Mouse (Mus musculus) kidney, embryonic 14.5 days (tissue): Measurements from ENCODE around the gene Myadml2. TPM values are rescaled to one million over a fixed set of nuclear protein-coding genes. Genes with fewer than 3 reads are reported as not detected.

Experiments
- ATAC-seq: fragments of 200-750 bp; cut with Nextera tagmentation; 2 replicates; pipeline ENCODE4 v1.8.0; 2017; ENCODE audit warnings: moderate number of reproducible peaks, mild to moderate bottlenecking, moderate TSS enrichment, moderate library complexity; ENCODE audit not compliant: low FRiP score, low TSS enrichment
- H3K27ac ChIP-seq: fragments of 300-500 bp; sonication (generic); 2 replicates; pipeline ENCODE4 v1.5.1; 2014; ENCODE audit warnings: low read depth, mild to moderate bottlenecking, low read length, moderate library complexity, mixed read lengths
- H3K27me3 ChIP-seq: fragments of 300-500 bp; sonication (generic); 2 replicates; pipeline ENCODE4 v1.6.1; 2014; ENCODE audit warnings: mild to moderate bottlenecking, low read length; ENCODE audit not compliant: control insufficient read depth, insufficient read depth
- H3K36me3 ChIP-seq: fragments of 300-500 bp; sonication (generic); 2 replicates; pipeline ENCODE4 v1.6.1; 2014; ENCODE audit warnings: low read length, mixed read lengths; ENCODE audit not compliant: control insufficient read depth, insufficient read depth
- H3K4me1 ChIP-seq: fragments of 300-500 bp; sonication (generic); 2 replicates; pipeline ENCODE4 v1.6.1; 2014; ENCODE audit warnings: low read length, mixed read lengths; ENCODE audit not compliant: control insufficient read depth, insufficient read depth
- H3K4me2 ChIP-seq: fragments of 300-500 bp; sonication (generic); replicated peaks from 2 replicates; pipeline ENCODE4 v1.6.1; 2014; ENCODE audit warnings: low read depth, mild to moderate bottlenecking, low read length
- H3K4me3 ChIP-seq: fragments of 300-500 bp; sonication (generic); 2 replicates; pipeline ENCODE4 v1.5.1; 2014; ENCODE audit warnings: mild to moderate bottlenecking, low read length
- H3K9ac ChIP-seq: fragments of 300-500 bp; sonication (generic); 2 replicates; pipeline ENCODE4 v1.6.1; 2014; ENCODE audit warnings: low read depth, mild to moderate bottlenecking, low read length, moderate library complexity
- H3K9me3 ChIP-seq: fragments of 300-500 bp; sonication (generic); 2 replicates; pipeline ENCODE4 v1.6.1; 2016; ENCODE audit warnings: low read length; ENCODE audit not compliant: control insufficient read depth
- WGBS: fragments of 180-500 bp; shearing (Covaris S2); extraction: QIAGEN DNeasy Blood & Tissue Kit; methylation state at CpG from one replicate; pipeline ENCODE4 v1.1.7; 2014; 5-methylcytosine and 5-hydroxymethylcytosine counted together
- polyA plus RNA-seq: library from polyadenylated mRNA; unstranded; fragments of >200 nt; fragmentation: Nextera tagmentation; extraction: Ambion mirVana; gene quantifications from 2 replicates; pipeline ENCODE4 v1.2.1, GENCODE M21; 2014

The Myadml2 gene
- polyA plus RNA-seq, 1 experiment from 2014 or later = not detected

DNA sequence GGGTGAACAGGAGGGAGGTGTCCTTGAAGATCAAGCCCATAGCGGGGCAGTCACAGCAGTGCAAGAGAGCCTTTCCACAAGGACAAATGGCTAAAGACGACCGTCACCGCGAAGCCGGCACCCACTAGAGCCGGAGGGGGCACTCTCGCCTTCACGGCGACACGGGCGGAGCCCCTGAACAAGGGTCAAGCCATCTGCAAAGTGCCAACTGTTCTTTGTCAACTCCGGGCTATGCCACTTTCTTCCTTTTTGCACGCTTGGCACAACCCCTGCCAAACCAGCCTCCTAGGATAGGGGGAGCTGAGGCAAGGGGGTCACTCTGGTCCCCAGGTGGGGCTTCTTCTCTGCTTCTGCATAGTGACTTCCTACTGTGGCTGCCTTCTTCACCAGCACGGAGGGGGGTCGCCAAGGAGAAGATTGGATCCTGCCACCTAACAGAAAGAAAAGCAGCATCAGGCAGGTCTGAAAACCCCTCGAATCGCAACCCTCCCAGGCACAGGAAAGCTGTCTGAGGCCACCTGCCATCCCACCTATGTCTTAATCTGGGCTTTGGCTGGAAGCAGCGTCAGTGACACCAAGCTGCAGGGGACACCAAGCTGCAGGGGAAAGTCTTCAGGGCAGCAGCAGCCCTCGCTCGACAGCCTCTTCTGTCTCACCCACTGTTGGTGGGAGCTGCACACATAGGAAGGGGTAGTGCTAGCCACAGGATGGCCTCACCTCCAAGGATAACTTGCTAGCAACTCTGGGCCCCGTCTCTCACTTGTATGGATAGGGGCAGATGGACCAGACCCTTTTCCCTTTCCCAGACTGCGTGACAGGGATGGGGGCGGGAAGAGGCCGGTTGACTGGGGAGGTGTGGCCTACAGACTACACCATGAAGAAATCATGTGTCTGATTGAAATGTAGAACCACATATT is 29.1 kb downstream of the Myadml2 start:
- H3K4me1 ChIP-seq = peaks cover 13% of the 10 kb centered on the region
- peaks cover 49% of the 10 kb centered on the region for H3K36me3 ChIP-seq
- 94% methylated on average over 25 of the region's 25 CpGs for WGBS
- H3K4me3 ChIP-seq = no peak overlapping the region
- no peak overlapping the region; the same call in 1 of the 2 replicates for H3K27ac ChIP-seq
- H3K27me3 ChIP-seq = no peaks in the 10 kb centered on the region
- ATAC-seq = no peak
- no peak overlapping the region for H3K4me2 ChIP-seq
- no peak overlapping the region for H3K9ac ChIP-seq
- H3K9me3 ChIP-seq = no peaks in the 10 kb centered on the region

- H3K27me3 ChIP-seq = no peaks in the 10 kb centered on the region
- H3K4me1 ChIP-seq = peaks cover 11% of the 10 kb centered on the region
- peak within 1 kb of the TSS; percentile 82 for H3K4me3 ChIP-seq
- peak within 1 kb of the TSS; percentile 11; the same call in 1 of the 2 replicates for H3K27ac ChIP-seq
- ATAC-seq = peak; percentile 95
- no peaks in the 10 kb centered on the region for H3K9me3 ChIP-seq
- peak within 1 kb of the TSS; percentile 89 for H3K4me2 ChIP-seq
- WGBS = under 1% methylated on average over 56 of the region's 56 CpGs
- H3K36me3 ChIP-seq = peaks cover 49% of the 10 kb centered on the region
- peak within 1 kb of the TSS; percentile 77 for H3K9ac ChIP-seq
These were observed 30.3 kb downstream of the Myadml2 start, which contains the start of gene Pcyt2 for GRCm38 (mm10) chr11:120617519-120618112. Gene Pcyt2, minus strand, starts transcription at chr11:120617936.

- Histone ChIP-seq H3K36me3 (peaks cover 43% of the 10 kb centered on the region), H3K4me3 (peak overlapping the region; percentile 82), H3K4me1 (peaks cover 11% of the 10 kb centered on the region), H3K4me2 (peak overlapping the region; percentile 89), H3K9me3 (no peaks in the 10 kb centered on the region), H3K27me3 (no peaks in the 10 kb centered on the region), H3K9ac (peak overlapping the region; percentile 77; the same call in 1 of the 2 replicates), H3K27ac (no peak overlapping the region)
- 49% methylated on average over 4 of the region's 4 CpGs for WGBS
- ATAC-seq = no peak
These were observed 31.2 kb downstream of the Myadml2 start for GRCm38 (mm10) chr11:120616617-120617294.

GRCm38 (mm10) chr11:120615606-120616203 is 32.3 kb downstream of the Myadml2 start:
- WGBS = 94% methylated on average over 11 of the region's 11 CpGs
- no peak overlapping the region for H3K4me3 ChIP-seq
- no peak overlapping the region for H3K9ac ChIP-seq
- H3K27ac ChIP-seq = no peak overlapping the region
- no peak overlapping the region for H3K4me2 ChIP-seq
- peaks cover 43% of the 10 kb centered on the region for H3K36me3 ChIP-seq
- H3K27me3 ChIP-seq = no peaks in the 10 kb centered on the region
- ATAC-seq = no peak
- H3K4me1 ChIP-seq = peaks cover 11% of the 10 kb centered on the region
- no peaks in the 10 kb centered on the region for H3K9me3 ChIP-seq

DNA sequence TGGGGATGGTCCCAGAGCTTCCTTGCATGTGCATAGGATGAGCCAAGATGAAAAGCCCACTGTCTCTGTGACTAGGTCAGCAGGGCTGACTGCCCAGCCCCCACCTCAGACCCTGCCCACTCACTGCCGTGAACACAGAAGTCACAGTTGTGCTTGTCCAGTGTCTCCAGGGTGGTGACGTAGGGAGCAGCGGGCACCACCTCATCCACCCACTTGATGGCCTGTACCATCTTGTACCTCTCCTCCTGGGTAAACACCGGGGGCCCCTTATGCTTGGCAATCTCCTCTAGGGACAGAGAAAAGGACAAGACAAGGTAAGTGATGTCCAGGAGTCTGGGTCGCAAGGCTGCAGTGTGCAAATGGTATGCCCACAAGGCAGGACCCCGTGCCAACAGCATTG is 32.8 kb downstream of the Myadml2 start:
- Histone ChIP-seq H3K9me3 (no peaks in the 10 kb centered on the region), H3K4me3 (no peak overlapping the region), H3K9ac (no peak overlapping the region), H3K27me3 (no peaks in the 10 kb centered on the region), H3K4me1 (peaks cover 11% of the 10 kb centered on the region), H3K27ac (no peak overlapping the region), H3K4me2 (no peak overlapping the region), H3K36me3 (peaks cover 43% of the 10 kb centered on the region)
- no peak for ATAC-seq
- WGBS = 88% methylated on average over 6 of the region's 6 CpGs

DNA sequence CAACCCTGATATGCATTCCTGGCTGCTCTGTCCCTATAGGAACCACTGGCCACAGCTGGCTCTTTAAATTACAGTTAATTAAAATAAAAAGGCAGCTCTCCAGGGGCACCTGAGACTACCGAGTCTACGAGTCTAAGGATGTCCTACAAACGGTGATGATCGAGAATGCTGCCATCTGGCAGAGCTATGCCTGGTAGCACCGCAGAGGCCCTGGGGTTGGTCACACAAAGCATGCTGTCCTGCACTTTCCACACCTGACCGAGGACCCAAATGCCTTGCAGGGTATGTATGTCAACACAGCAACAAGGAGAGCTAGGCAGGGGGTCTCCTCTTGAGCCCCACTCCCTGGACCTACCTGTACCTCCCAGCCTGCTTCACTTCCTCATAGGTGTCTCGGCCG is 34.0 kb downstream of the Myadml2 start:
- Histone ChIP-seq H3K27me3 (0 out of 2 replicates have a peak, but pooled peaks cover 2% of the 10 kb centered on the region), H3K27ac (no peak overlapping the region), H3K36me3 (peaks cover 36% of the 10 kb centered on the region), H3K4me1 (peaks cover 16% of the 10 kb centered on the region), H3K9me3 (no peaks in the 10 kb centered on the region), H3K9ac (no peak overlapping the region), H3K4me2 (no peak overlapping the region), H3K4me3 (no peak overlapping the region)
- no peak for ATAC-seq
- 86% methylated on average over 8 of the region's 8 CpGs for WGBS

- Histone ChIP-seq H3K4me3 (no peak overlapping the region), H3K9ac (no peak overlapping the region), H3K27me3 (0 out of 2 replicates have a peak, but pooled peaks cover 5% of the 10 kb centered on the region), H3K27ac (no peak overlapping the region), H3K36me3 (peaks cover 31% of the 10 kb centered on the region), H3K4me1 (peaks cover 20% of the 10 kb centered on the region), H3K4me2 (no peak overlapping the region), H3K9me3 (no peaks in the 10 kb centered on the region)
- 91% methylated on average over 10 of the region's 10 CpGs for WGBS
- ATAC-seq = no peak
These were observed 34.4 kb downstream of the Myadml2 start for GRCm38 (mm10) chr11:120613481-120613972.

DNA sequence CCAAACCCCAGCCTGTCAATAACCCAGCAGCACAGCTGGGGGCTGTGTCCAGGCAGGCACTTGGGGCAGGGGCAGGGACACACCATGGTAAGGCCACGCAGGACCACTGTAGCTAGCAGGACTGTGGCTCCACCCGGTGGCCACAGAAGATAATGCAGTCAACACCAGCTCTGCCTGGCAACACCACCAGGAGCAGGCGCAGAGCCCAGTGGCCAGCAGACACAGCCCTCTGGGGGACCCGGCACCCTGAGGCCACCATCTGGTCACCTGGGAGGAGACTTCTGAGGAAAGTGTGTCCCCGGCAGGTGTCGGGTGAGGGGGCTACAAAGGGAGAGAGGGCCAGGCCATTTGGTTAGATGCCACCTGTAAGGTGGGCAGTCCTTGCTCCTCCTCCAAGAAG is 35.2 kb downstream of the Myadml2 start:
- Histone ChIP-seq H3K4me3 (no peak overlapping the region), H3K4me2 (no peak overlapping the region), H3K27me3 (0 out of 2 replicates have a peak, but pooled peaks cover 5% of the 10 kb centered on the region), H3K4me1 (peaks cover 28% of the 10 kb centered on the region), H3K36me3 (peaks cover 28% of the 10 kb centered on the region; the same call in 1 of the 2 replicates), H3K27ac (no peak overlapping the region), H3K9me3 (no peaks in the 10 kb centered on the region), H3K9ac (no peak overlapping the region)
- WGBS = 37% methylated on average over 6 of the region's 6 CpGs
- ATAC-seq = no peak
